Mouse (Mus musculus) skeletal muscle tissue, adult 2 months (tissue): Measurements from ENCODE around the gene Ccdc162.
"Not testable (repeated sequence)": the region's sequence is repeated elsewhere in the genome, so short reads cannot be mapped to it uniquely, and the experiment has no call there.

Experiments
- DNase-seq: peaks from one replicate; pipeline ENCODE4 v3.0.0-alpha.2; 2012; ENCODE audit warnings: low read depth, low spot score

Ccdc162 gene

GRCm38 (mm10) chr10:41699669-41700068 lies 16.8 kb downstream of the Ccdc162 start:
- no peak for DNase-seq

- DNase-seq, result no peak
Measured at GRCm38 (mm10) chr10:41697040-41697439, 19.4 kb downstream of the Ccdc162 start.

- DNase-seq, result no peak
Measured at GRCm38 (mm10) chr10:41690978-41691377, 25.5 kb downstream of the Ccdc162 start.

- DNase-seq, result no peak
Measured at GRCm38 (mm10) chr10:41689941-41690887, 26.2 kb downstream of the Ccdc162 start.

- DNase-seq, result peak; percentile 39
Measured at GRCm38 (mm10) chr10:41684548-41684996, 31.9 kb downstream of the Ccdc162 start.

- DNase-seq, result peak; percentile 73
Measured at GRCm38 (mm10) chr10:41682546-41683393, 33.7 kb downstream of the Ccdc162 start.

- peak; percentile 68 for DNase-seq
Measured at GRCm38 (mm10) chr10:41678746-41679360, 37.6 kb downstream of the Ccdc162 start.

GRCm38 (mm10) chr10:41677396-41677795 lies 39.0 kb downstream of the Ccdc162 start:
- no peak for DNase-seq

GRCm38 (mm10) chr10:41676661-41677061 lies 39.8 kb downstream of the Ccdc162 start:
- DNase-seq, result no peak

GRCm38 (mm10) chr10:41675842-41676571 lies 40.4 kb downstream of the Ccdc162 start:
- no peak for DNase-seq

GRCm38 (mm10) chr10:41675243-41675642 lies 41.2 kb downstream of the Ccdc162 start:
- DNase-seq, result no peak

- DNase-seq, result no peak
Measured at GRCm38 (mm10) chr10:41674362-41674761, 42.1 kb downstream of the Ccdc162 start.

- DNase-seq, result no peak
Measured at GRCm38 (mm10) chr10:41670196-41670595, 46.2 kb downstream of the Ccdc162 start.

GRCm38 (mm10) chr10:41665498-41665897 lies 50.9 kb downstream of the Ccdc162 start:
- DNase-seq, result no peak

GRCm38 (mm10) chr10:41659671-41660070 lies 56.8 kb downstream of the Ccdc162 start:
- not testable (repeated sequence) for DNase-seq

GRCm38 (mm10) chr10:41655684-41656083 lies 60.8 kb downstream of the Ccdc162 start:
- not testable (repeated sequence) for DNase-seq

- no peak for DNase-seq
Measured at GRCm38 (mm10) chr10:41652988-41653387, 63.4 kb downstream of the Ccdc162 start.

- DNase-seq, result no peak
Measured at GRCm38 (mm10) chr10:41652094-41652775, 64.2 kb downstream of the Ccdc162 start.

- DNase-seq, result no peak
Measured at GRCm38 (mm10) chr10:41651532-41651931, 64.9 kb downstream of the Ccdc162 start.

GRCm38 (mm10) chr10:41649186-41649585 lies 67.2 kb downstream of the Ccdc162 start:
- DNase-seq, result no peak
